Mouse (Mus musculus): ENCODE data around the gene Rbp1.

GRCm38 (mm10) chr9:98417919-98418318, 4.8 kb upstream of the Rbp1 start:
- TF ChIP-seq CHD2 (IDR thresholded peaks at IDR 0.05; ENCODE audit: low read depth, low read length) (no peak), ZC3H11A (IDR thresholded peaks at IDR 0.05; ENCODE audit: borderline replicate concordance, low read depth, low read length) (0 out of 2 replicates have a peak, but pooled peaks have one; percentile 29), ZNF384 (IDR thresholded peaks at IDR 0.05; ENCODE audit: low read depth, low read length) (no peak), HCFC1 (IDR thresholded peaks at IDR 0.05; ENCODE audit: borderline replicate concordance, insufficient read depth, low read length) (no peak)
